Comparison of ENCODE assay signal across 8 mouse cellular contexts in genomic region chr4:132352739-132353138, GRCm38 (mm10). TPM values are rescaled to one million over a fixed set of nuclear protein-coding genes. Genes with fewer than 3 reads are reported as not detected.
DNase-seq lines count a peak whose midpoint lies in the region; ATAC-seq and TF ChIP-seq lines count a peak whose summit lies in the region.

No protein-coding gene starts in this region.

- no peak for TF ChIP-seq CTCF in heart, postnatal 0 days (IDR thresholded peaks at IDR 0.05; ENCODE audit: low read depth)
- no peak for TF ChIP-seq CTCF in midbrain, postnatal 0 days (IDR thresholded peaks at IDR 0.05)

- no peaks in the 10 kb centered on the region for H3K27me3 ChIP-seq in heart, postnatal 0 days (ENCODE audit: control insufficient read depth, insufficient read depth, low read length)
- H3K27me3 ChIP-seq in limb, embryonic 12.5 days: no peaks in the 10 kb centered on the region
- no peaks in the 10 kb centered on the region for H3K27me3 ChIP-seq in midbrain, postnatal 0 days (ENCODE audit: insufficient read depth, low read length)

- no peaks in the 10 kb centered on the region for H3K9me3 ChIP-seq in heart, postnatal 0 days (replicated peaks; ENCODE audit: control insufficient read depth, low read length)
- no peaks in the 10 kb centered on the region for H3K9me3 ChIP-seq in limb, embryonic 12.5 days
- no peaks in the 10 kb centered on the region for H3K9me3 ChIP-seq in midbrain, postnatal 0 days (ENCODE audit: low read length)

- DNase-seq in right cerebral cortex, adult 2 months (ENCODE audit: low spot score in 2 of 2): peak; percentile 15 to 22
- no peak for DNase-seq in right cerebral cortex, postnatal 10 days (ENCODE audit: low spot score in 2 of 2)
- DNase-seq in cerebellum, postnatal 25 days: peak; percentile 24 to 34
- no peak for DNase-seq in heart, postnatal 0 days (ENCODE audit: low spot score)
- DNase-seq in midbrain, postnatal 0 days (ENCODE audit: low spot score): no peak
- DNase-seq in layer of hippocampus, adult 8-10 months (ENCODE audit: low spot score in 2 of 2): no peak

- H3K36me3 ChIP-seq in heart, postnatal 0 days (replicated peaks; ENCODE audit: control insufficient read depth, insufficient read depth, low read length): peaks cover 31% of the 10 kb centered on the region
- H3K36me3 ChIP-seq in limb, embryonic 12.5 days: peaks cover 39% of the 10 kb centered on the region
- peaks cover 7% of the 10 kb centered on the region; the same call in 1 of the 2 replicates for H3K36me3 ChIP-seq in midbrain, postnatal 0 days (ENCODE audit: insufficient read depth, low read length)

- H3K4me3 ChIP-seq in heart, postnatal 0 days (ENCODE audit: low read depth, low read length): peak overlapping the region; percentile 87
- peak overlapping the region; percentile 76 for H3K4me3 ChIP-seq in limb, embryonic 12.5 days (replicated peaks)
- H3K4me3 ChIP-seq in midbrain, postnatal 0 days (ENCODE audit: low read depth, low read length): peak overlapping the region; percentile 62

- 0 out of 2 replicates have a peak, but pooled peaks have one; percentile 16 for ATAC-seq in heart, postnatal 0 days (ENCODE audit: insufficient read depth, low read depth)
- ATAC-seq in limb, embryonic 12.5 days (ENCODE audit: insufficient number of reproducible peaks, insufficient read depth, low FRiP score, low TSS enrichment, low read depth): no peak
- ATAC-seq in midbrain, postnatal 0 days (ENCODE audit: low FRiP score): no peak
- no peak for ATAC-seq in inflammation-experienced regulatory T-cells, adult 6 months

- 0% methylated on average over 14 of the region's 14 CpGs for WGBS in heart, postnatal 0 days
- WGBS in limb, embryonic 12.5 days: under 1% methylated on average over 14 of the region's 14 CpGs
- WGBS in midbrain, postnatal 0 days: under 1% methylated on average over 14 of the region's 14 CpGs

- peak overlapping the region; percentile 98 for H3K27ac ChIP-seq in heart, postnatal 0 days (ENCODE audit: low read depth)
- H3K27ac ChIP-seq in limb, embryonic 12.5 days: peak overlapping the region; percentile 92
- H3K27ac ChIP-seq in midbrain, postnatal 0 days (ENCODE audit: low read depth, low read length): peak overlapping the region; percentile 82

- no peak for TF ChIP-seq EP300 in heart, postnatal 0 days (IDR thresholded peaks at IDR 0.05; ENCODE audit: low read depth)

- peaks cover 10% of the 10 kb centered on the region; the same call in 1 of the 2 replicates for H3K4me1 ChIP-seq in heart, postnatal 0 days (ENCODE audit: control insufficient read depth, insufficient read depth)
- peaks cover 15% of the 10 kb centered on the region for H3K4me1 ChIP-seq in limb, embryonic 12.5 days (replicated peaks)
- no peaks in the 10 kb centered on the region for H3K4me1 ChIP-seq in midbrain, postnatal 0 days (ENCODE audit: insufficient read depth, low read length)

- H3K9ac ChIP-seq in heart, postnatal 0 days (replicated peaks; ENCODE audit: low read depth, low read length): peak overlapping the region; percentile 83
- peak overlapping the region; percentile 87 for H3K9ac ChIP-seq in limb, embryonic 12.5 days (replicated peaks)
- peak overlapping the region; percentile 58 for H3K9ac ChIP-seq in midbrain, postnatal 0 days (replicated peaks; ENCODE audit: low read length, poor library complexity, severe bottlenecking)

- H3K4me2 ChIP-seq in heart, postnatal 0 days (ENCODE audit: low read depth, low read length): peak overlapping the region; percentile 81
- H3K4me2 ChIP-seq in limb, embryonic 12.5 days: peak overlapping the region; percentile 87
- H3K4me2 ChIP-seq in midbrain, postnatal 0 days (ENCODE audit: low read depth, low read length, poor library complexity, severe bottlenecking): peak overlapping the region; percentile 77

RNA-seq across cellular contexts. Expression of gene Rcc1, which starts 0.7 kb away (rescaled TPM):
- total RNA-seq in heart, postnatal 0 days (2014; rRNA removed; ENCODE audit: low replicate concordance): 20.6 and 20.8 TPM in 2 replicates
- polyA plus RNA-seq in heart, postnatal 0 days (2015; fragmentation: Nextera tagmentation; extraction: Ambion mirVana): 17.1 and 18.6 TPM in 2 replicates
- 101 and 102 TPM in 2 replicates for polyA plus RNA-seq in limb, embryonic 12.5 days (2016; fragmentation: Nextera tagmentation; extraction: Ambion mirVana)
- total RNA-seq in midbrain, postnatal 0 days (2014; rRNA removed): 18.7 and 23.4 TPM in 2 replicates
- 21.7 and 21.9 TPM in 2 replicates for polyA plus RNA-seq in midbrain, postnatal 0 days (2015; fragmentation: Nextera tagmentation; extraction: Ambion mirVana)
- 10 to 100 TPM; 13.4 to 26.0 (median 15.0) TPM for polyA plus RNA-seq in inflammation-experienced regulatory T-cells, adult 6 months (2017; shearing (Covaris generic))
- 10 to 100 TPM; 10.0 to 12.4 (median 11.0) TPM for total RNA-seq in layer of hippocampus, adult 8-10 months (2022)

RNA-seq across cellular contexts. Expression of gene Trnau1ap, which starts 23.4 kb away (rescaled TPM):
- 51.3 and 69.0 TPM in 2 replicates for total RNA-seq in heart, postnatal 0 days (2014; rRNA removed; ENCODE audit: low replicate concordance)
- polyA plus RNA-seq in heart, postnatal 0 days (2015; fragmentation: Nextera tagmentation; extraction: Ambion mirVana): 63.2 and 65.1 TPM in 2 replicates
- 84.7 and 87.5 TPM in 2 replicates for polyA plus RNA-seq in limb, embryonic 12.5 days (2016; fragmentation: Nextera tagmentation; extraction: Ambion mirVana)
- 47.7 and 55.2 TPM in 2 replicates for total RNA-seq in midbrain, postnatal 0 days (2014; rRNA removed)
- 56.9 and 63.0 TPM in 2 replicates for polyA plus RNA-seq in midbrain, postnatal 0 days (2015; fragmentation: Nextera tagmentation; extraction: Ambion mirVana)
- polyA plus RNA-seq in inflammation-experienced regulatory T-cells, adult 6 months (2017; shearing (Covaris generic)): 10 to 100 TPM; 37.5 to 45.9 (median 37.7) TPM
- 10 to 100 TPM; 21.9 to 27.1 (median 24.0) TPM for total RNA-seq in layer of hippocampus, adult 8-10 months (2022)

RNA-seq across cellular contexts. Expression of gene Rab42, which starts 49.6 kb away (rescaled TPM):
- 1.2 TPM in 1 of 2 replicates, not detected in the other for total RNA-seq in heart, postnatal 0 days (2014; rRNA removed; ENCODE audit: low replicate concordance)
- polyA plus RNA-seq in heart, postnatal 0 days (2015; fragmentation: Nextera tagmentation; extraction: Ambion mirVana): 2.9 and 3.9 TPM in 2 replicates
- polyA plus RNA-seq in limb, embryonic 12.5 days (2016; fragmentation: Nextera tagmentation; extraction: Ambion mirVana): 1.3 and 1.5 TPM in 2 replicates
- 0.38 and 3.3 TPM in 2 replicates for total RNA-seq in midbrain, postnatal 0 days (2014; rRNA removed)
- polyA plus RNA-seq in midbrain, postnatal 0 days (2015; fragmentation: Nextera tagmentation; extraction: Ambion mirVana): 4.2 and 4.3 TPM in 2 replicates
- polyA plus RNA-seq in inflammation-experienced regulatory T-cells, adult 6 months (2017; shearing (Covaris generic)): under 1 TPM in 1 of 3 experiments, not detected in 2; 0.46 TPM
- 1 to 10 TPM; 1.4 to 2.8 (median 1.9) TPM for total RNA-seq in layer of hippocampus, adult 8-10 months (2022)

Comparison
In these comparisons a context has a peak if more than half of its experiments do, and no peak if none do; other contexts are left out.
1. DNase-seq: peak in right cerebral cortex, adult 2 months (2 of 2) and cerebellum, postnatal 25 days (2 of 2); none in right cerebral cortex, postnatal 10 days (0 of 2), heart, postnatal 0 days (single experiment), midbrain, postnatal 0 days (single experiment) and layer of hippocampus, adult 8-10 months (0 of 2).
2. Peak in every context shown above with its lines, with median percentiles within 50 percentile points of each other: H3K27ac ChIP-seq, H3K4me2 ChIP-seq, H3K4me3 ChIP-seq and H3K9ac ChIP-seq.